Mouse (Mus musculus) liver, adult 2 months (tissue): ENCODE results near the gene Ftl1. TPM values are rescaled to one million over a fixed set of nuclear protein-coding genes. Genes with fewer than 3 reads are reported as not detected.
A peak's percentile ranks its signal among the peaks of the same experiment; 100 is the strongest.
"Not testable (repeated sequence)": the region's sequence is repeated elsewhere in the genome, so short reads cannot be mapped to it uniquely, and the experiment has no call there.

Experiments used
- DNase-seq: peaks from one replicate; pipeline ENCODE4 v3.0.0-alpha.2; 2011; ENCODE audit warnings: low read depth, low spot score; ENCODE audit errors: extremely low read depth
- H3K27ac ChIP-seq: fragments of 200-500 bp; replicated peaks from 2 replicates; pipeline ENCODE4 v1.5.1; 2012; ENCODE audit warnings: low read depth, mild to moderate bottlenecking, control low read depth, inconsistent platforms, low read length; ENCODE audit not compliant: insufficient read depth
- H3K27me3 ChIP-seq: fragments of 200-500 bp; 2 replicates; pipeline ENCODE4 v1.6.1; 2012; ENCODE audit warnings: mild to moderate bottlenecking, moderate library complexity, low read length, inconsistent platforms; ENCODE audit not compliant: control insufficient read depth, insufficient read depth
- H3K36me3 ChIP-seq: fragments of 200-500 bp; 2 replicates; pipeline ENCODE4 v1.6.1; 2012; ENCODE audit warnings: low read length, inconsistent platforms; ENCODE audit not compliant: control insufficient read depth, insufficient read depth
- H3K4me1 ChIP-seq: fragments of 200-500 bp; 2 replicates; pipeline ENCODE4 v1.6.1; 2011; ENCODE audit warnings: low read length; ENCODE audit not compliant: control insufficient read depth, insufficient read depth
- H3K4me3 ChIP-seq: fragments of 200-500 bp; 2 replicates; pipeline ENCODE4 v1.5.1; 2011; ENCODE audit warnings: low read depth, mild to moderate bottlenecking, control low read depth, low read length, moderate library complexity; ENCODE audit not compliant: insufficient read depth
- H3K79me2 ChIP-seq: fragments of 200-500 bp; 2 replicates; pipeline ENCODE4 v1.6.1; 2012; ENCODE audit warnings: inconsistent platforms, mild to moderate bottlenecking, low read length, moderate library complexity; ENCODE audit not compliant: control insufficient read depth, insufficient read depth
- H3K9ac ChIP-seq: fragments of 200-500 bp; 2 replicates; pipeline ENCODE4 v1.6.1; 2012; ENCODE audit warnings: low read depth, mild to moderate bottlenecking, control low read depth, inconsistent platforms, low read length
- CTCF ChIP-seq: fragments of 200-500 bp; IDR thresholded peaks from 2 replicates; pipeline ENCODE4 v1.5.1; 2011; ENCODE audit warnings: low read depth, low read length, control low read depth
- POLR2A ChIP-seq: fragments of 200-500 bp; IDR thresholded peaks from 2 replicates; pipeline ENCODE4 v1.6.1; 2011; ENCODE audit warnings: low read length, control low read depth; ENCODE audit not compliant: insufficient read depth; ENCODE audit errors: extremely low read depth
- WGBS: fragments of 180-500 bp; shearing (Covaris S2); methylation state at CpG from one replicate; pipeline ENCODE4 v1.1.7; 2018; 5-methylcytosine and 5-hydroxymethylcytosine counted together
- polyA plus RNA-seq: library from polyadenylated mRNA; depleted of rRNA; stranded (reverse); fragments of >200 nt; gene quantifications from 2 replicates; pipeline ENCODE4 v1.2.3, GENCODE M21; 2012
- total RNA-seq: library from RNA; depleted of rRNA; stranded (reverse); fragments of >200 nt; gene quantifications from 2 replicates; pipeline ENCODE4 v1.2.3, GENCODE M21; 2014

The Ftl1 gene
- total and polyA plus RNA-seq, 2 experiments: 3,170 to 13,613 TPM

DNA sequence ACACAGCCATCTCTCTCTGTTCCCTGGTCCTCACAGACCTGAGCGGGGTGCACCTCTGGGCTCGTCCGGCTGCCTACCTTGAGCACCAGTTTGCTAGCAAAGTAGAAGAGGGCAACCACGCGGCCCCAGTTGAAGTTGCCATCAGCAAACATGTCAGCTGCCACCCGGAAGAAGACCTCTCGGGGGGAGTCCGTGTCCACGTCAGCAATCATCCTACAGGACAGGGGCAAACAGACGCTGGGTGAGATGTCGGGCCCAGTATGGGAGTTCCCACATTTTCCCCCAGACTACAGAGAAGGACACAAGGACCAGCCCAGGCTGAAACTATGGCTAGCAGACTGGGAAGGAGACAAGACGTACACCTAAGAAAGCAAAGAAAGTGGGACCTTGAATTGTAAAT is 5.4 kb upstream of the Ftl1 start:
- H3K4me1 ChIP-seq: peaks cover 21% of the 10 kb centered on the region
- H3K36me3 ChIP-seq: peaks cover 4% of the 10 kb centered on the region
- no peak overlapping the region for H3K9ac ChIP-seq
- DNase-seq: no peak
- H3K27me3 ChIP-seq: no peaks in the 10 kb centered on the region
- H3K79me2 ChIP-seq: peaks cover 16% of the 10 kb centered on the region; the same call in 1 of the 2 replicates
- TF ChIP-seq POLR2A: no peak
- TF ChIP-seq CTCF: no peak
- H3K4me3 ChIP-seq: no peak overlapping the region
- no peak overlapping the region for H3K27ac ChIP-seq
- 92% methylated on average over 12 of the region's 12 CpGs for WGBS

DNA sequence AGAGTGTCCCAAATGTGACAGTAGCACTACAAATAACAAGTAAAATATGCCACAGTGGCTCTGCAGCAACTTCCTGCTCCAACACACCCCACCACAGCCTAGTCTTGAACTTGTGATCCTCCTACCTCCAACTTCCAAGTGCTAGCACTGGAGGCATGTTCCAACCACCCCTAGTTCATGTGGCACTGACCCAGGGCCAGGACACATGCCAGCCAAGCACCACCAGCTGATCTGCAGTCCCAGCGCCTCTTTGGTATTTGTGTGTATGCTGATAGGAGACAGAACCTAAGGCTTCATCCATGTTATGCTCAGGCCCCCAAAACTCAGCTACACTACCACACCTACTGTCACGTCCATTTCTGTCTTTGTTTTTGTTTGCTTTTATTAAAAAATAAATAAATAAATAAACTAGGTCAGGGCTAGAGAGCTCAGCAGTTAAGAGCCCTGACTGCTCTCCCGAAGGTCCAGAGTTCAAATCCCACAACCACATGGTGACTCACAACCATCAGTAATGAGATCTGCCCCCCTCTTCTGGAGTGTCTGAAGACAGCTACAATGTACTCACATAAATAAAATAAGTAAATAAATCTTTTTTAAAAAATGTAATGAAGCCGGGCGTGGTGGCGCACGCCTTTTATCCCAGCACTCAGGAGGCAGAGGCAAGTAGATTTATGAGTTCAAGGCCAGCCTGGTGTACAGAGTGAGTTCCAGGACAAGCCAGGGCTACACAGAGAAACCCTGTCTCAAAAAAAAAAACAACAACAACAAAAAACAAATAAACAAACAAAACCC is 4.5 kb upstream of the Ftl1 start:
- H3K27ac ChIP-seq: no peak overlapping the region
- H3K27me3 ChIP-seq: no peaks in the 10 kb centered on the region
- no peak overlapping the region for H3K9ac ChIP-seq
- WGBS: 72% methylated on average over 7 of the region's 7 CpGs
- TF ChIP-seq CTCF (no peak), POLR2A (no peak)
- H3K4me1 ChIP-seq: peaks cover 21% of the 10 kb centered on the region
- DNase-seq: peak; percentile 51
- H3K79me2 ChIP-seq: peaks cover 17% of the 10 kb centered on the region
- H3K36me3 ChIP-seq: peaks cover 4% of the 10 kb centered on the region
- H3K4me3 ChIP-seq: no peak overlapping the region

- H3K27ac ChIP-seq, H3K9ac ChIP-seq, DNase-seq, H3K4me3 ChIP-seq, H3K27me3 ChIP-seq: not testable (repeated sequence)
- Histone ChIP-seq H3K36me3 (peaks cover 14% of the 10 kb centered on the region), H3K79me2 (peaks cover 23% of the 10 kb centered on the region), H3K4me1 (peaks cover 21% of the 10 kb centered on the region)
- WGBS: 79% methylated on average over 4 of the region's 4 CpGs
Measured at GRCm38 (mm10) chr7:45462868-45463267, 3.2 kb upstream of the Ftl1 start.

GRCm38 (mm10) chr7:45462325-45462724 is 2.6 kb upstream of the Ftl1 start:
- no peaks in the 10 kb centered on the region for H3K27me3 ChIP-seq
- no peak overlapping the region for H3K9ac ChIP-seq
- peaks cover 18% of the 10 kb centered on the region for H3K36me3 ChIP-seq
- peaks cover 23% of the 10 kb centered on the region for H3K79me2 ChIP-seq
- no peak overlapping the region for H3K4me3 ChIP-seq
- DNase-seq: no peak
- 82% methylated on average over 4 of the region's 4 CpGs for WGBS
- TF ChIP-seq CTCF (no peak), POLR2A (no peak)
- peaks cover 23% of the 10 kb centered on the region for H3K4me1 ChIP-seq
- H3K27ac ChIP-seq: no peak overlapping the region

DNA sequence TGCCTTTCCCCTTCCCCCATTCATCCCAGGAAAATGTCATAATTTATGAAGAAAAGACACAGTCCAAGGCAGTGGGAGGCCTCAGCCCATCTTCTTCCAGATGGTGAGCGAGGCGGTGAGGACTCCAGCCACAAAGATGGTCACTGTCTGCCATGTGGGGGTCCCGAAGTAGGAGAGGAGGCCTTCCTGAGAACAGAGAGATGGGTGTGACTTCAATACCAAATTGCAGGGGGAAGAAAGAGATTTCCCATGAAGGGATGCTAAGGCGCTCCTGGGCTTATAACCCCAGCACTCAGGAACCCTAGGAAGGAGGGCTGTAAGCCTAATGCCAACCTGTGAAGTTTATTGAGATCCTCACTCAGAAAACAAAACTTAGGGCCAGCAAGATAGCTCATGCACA is 2.1 kb upstream of the Ftl1 start:
- H3K9ac ChIP-seq: no peak overlapping the region
- H3K79me2 ChIP-seq: peaks cover 23% of the 10 kb centered on the region
- 84% methylated on average over 4 of the region's 4 CpGs for WGBS
- H3K27ac ChIP-seq: peak overlapping the region; percentile 74
- peaks cover 18% of the 10 kb centered on the region for H3K36me3 ChIP-seq
- no peak for TF ChIP-seq POLR2A
- H3K4me3 ChIP-seq: no peak overlapping the region
- no peaks in the 10 kb centered on the region for H3K27me3 ChIP-seq
- peaks cover 23% of the 10 kb centered on the region for H3K4me1 ChIP-seq
- DNase-seq: no peak

DNA sequence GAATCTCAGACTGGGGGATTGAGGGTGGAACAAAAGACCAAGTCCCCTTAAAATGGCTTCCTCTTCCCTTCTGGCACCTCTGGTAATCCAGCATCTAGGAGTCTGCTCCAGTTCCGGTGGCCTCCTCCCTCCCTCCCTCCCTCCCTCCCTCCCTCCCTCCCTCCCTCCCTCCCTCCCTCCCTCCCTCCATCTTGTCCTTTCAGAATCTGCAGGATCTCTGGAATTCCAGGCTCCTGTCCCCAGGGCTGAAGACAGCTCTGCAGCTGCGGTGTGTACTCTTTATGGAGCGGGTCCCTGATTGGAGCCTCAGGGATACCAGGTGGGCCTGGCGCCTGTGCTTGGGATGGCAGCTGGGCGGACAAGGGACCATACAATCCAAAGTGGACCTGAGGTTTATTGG is 1.6 kb upstream of the Ftl1 start:
- Histone ChIP-seq H3K4me1 (peaks cover 23% of the 10 kb centered on the region), H3K27ac (peak overlapping the region; percentile 99)
- WGBS: 58% methylated on average over 4 of the region's 5 CpGs

More for the DNA sequence above, 1.6 kb upstream of the Ftl1 start:
- Histone ChIP-seq H3K27me3 (no peaks in the 10 kb centered on the region), H3K4me3 (peak overlapping the region; percentile 32; the same call in 1 of the 2 replicates), H3K9ac (peak overlapping the region; percentile 76), H3K79me2 (peaks cover 20% of the 10 kb centered on the region), H3K36me3 (peaks cover 18% of the 10 kb centered on the region)
- no peak for DNase-seq
- TF ChIP-seq CTCF: no peak
- TF ChIP-seq POLR2A: no peak
